Mouse (Mus musculus): Measurements from ENCODE around the gene Kif22.
"Not testable (repeated sequence)": the region's sequence is repeated elsewhere in the genome, so short reads cannot be mapped to it uniquely, and the experiment has no call there.

Kif22 gene

DNA sequence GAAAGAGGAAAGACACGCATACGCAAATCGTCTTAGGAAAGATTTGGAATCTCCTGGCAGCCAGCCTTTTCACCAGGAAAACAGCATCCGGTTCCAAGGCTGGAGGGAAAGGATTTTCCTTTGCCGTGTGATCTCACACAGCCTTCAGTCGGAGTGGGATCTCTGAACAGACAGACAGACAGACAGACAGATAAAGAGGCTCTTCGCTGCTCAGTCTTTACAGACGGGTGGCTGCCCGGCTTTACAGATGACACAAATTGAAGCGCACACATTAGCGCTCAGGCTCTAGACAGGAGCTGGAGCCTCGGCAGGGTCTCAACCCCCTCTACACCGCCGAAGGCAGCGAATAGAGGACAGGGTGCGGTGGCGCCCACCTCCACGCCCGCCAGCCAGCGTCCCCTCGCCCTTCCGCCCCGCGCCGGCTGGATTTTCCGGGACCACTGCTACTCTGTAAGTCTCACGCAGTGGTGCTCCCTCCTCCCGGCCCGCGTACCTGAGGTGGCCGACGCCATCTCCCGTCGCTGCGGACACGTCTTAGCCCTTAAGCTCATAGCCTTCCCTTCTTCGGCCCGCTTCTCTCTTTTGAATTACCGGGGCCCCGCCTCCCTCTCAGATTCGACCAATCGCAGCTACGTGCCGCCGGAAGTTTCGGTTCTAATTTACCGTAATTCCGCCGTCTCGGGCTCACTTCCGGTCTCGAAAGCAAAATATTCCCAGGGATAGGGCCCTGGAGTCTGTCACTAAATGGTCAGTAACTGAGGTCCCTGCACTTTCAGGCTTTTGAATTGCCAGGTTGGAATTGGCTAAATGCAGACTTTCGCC is at the start of gene Kif22:
Gene Kif22, minus strand, starts transcription at position 621 of the 822 bp plus-strand sequence.
- peak; percentile 82 to 87 for DNase-seq (ENCODE audit: low spot score in 2 of 2)

DNA sequence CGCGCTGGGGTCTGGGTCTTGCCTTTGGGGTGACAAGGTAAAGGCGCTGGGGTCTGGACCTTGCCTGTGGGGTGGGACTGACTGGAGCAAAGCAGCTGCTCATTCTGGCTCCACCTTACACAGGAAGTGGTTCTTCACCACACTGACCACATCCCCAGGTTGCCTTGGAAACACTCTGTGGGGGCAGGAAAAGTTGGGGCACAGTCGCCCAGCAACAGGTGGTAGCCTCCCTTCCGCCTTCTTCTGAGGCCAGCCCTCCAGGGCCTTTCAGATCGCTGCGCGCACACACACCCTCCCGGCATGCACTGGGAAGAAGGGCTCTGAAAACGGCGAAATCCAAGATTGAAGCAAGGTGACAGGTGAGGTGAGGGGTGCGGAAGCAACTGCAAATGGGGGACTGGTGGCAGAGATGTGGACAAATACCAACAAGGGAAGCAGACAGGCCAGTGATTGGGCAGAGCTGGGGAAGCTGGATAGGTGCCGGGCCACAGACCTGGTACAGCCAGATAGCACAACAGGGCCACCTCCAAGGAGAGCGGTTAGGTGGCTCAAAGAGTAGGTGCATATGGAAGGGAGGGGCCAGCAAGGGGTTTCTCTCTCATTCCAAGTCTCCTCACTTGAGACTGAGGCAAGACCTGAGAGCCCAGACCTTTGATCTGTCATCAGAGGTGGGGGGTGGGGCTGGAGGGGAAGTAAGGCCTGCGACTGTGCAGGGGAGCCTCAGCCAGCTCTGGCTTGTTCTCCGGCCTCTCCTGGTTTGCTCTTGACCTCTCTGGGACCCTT is 49.0 kb upstream of the Kif22 start, which contains the start of gene AI467606:
Gene AI467606, plus strand, starts transcription at position 246 of the 783 bp plus-strand sequence.
- DNase-seq (ENCODE audit: low spot score in 2 of 2): peak in 1 of 2 experiments; percentile 16

DNA sequence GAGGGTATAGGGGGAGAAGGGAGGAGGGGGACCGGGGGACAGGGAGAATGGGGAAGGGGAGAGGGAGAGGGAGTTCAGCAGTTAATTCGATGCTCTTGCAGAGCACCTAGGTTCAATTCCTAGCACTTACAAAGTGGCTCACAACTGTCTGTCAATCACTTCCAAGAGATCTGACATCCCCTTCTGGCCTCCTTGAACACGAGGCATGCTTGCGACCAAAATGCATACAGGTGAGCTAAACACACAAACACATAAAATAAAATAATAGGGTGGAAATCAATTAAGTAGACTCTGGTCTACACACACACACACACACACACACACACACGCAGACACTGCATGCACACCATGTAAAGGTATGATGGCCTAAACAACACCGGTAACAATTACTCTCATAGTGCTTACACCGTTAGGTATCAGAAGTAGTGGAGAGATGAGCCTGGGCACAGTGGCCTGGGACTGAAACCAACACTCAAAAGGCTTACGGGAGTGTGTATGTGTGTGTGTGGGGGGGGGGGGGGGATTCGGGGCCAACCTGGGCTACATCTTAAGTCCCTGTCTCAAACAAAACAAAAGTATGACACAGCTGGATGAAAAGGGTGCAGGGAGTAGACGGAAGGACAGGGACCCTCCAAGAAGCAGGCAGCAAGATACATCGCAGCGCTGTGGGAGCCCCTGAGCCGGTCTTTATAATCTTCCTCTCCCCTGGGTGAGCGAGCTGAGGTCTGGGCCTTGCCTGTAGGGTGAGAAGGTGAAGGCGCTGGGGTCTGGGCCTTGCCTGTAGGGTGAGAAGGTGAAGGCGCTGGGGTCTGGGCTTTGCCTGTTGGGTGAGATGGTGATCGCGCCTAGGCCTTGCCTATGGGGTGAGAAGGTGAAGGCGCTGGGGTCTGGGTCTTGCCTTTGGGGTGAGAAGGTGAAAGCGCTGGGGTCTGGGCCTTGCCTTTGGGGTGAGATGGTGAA is 48.2 kb upstream of the Kif22 start:
- no peak for DNase-seq (ENCODE audit: low spot score in 2 of 2)

DNA sequence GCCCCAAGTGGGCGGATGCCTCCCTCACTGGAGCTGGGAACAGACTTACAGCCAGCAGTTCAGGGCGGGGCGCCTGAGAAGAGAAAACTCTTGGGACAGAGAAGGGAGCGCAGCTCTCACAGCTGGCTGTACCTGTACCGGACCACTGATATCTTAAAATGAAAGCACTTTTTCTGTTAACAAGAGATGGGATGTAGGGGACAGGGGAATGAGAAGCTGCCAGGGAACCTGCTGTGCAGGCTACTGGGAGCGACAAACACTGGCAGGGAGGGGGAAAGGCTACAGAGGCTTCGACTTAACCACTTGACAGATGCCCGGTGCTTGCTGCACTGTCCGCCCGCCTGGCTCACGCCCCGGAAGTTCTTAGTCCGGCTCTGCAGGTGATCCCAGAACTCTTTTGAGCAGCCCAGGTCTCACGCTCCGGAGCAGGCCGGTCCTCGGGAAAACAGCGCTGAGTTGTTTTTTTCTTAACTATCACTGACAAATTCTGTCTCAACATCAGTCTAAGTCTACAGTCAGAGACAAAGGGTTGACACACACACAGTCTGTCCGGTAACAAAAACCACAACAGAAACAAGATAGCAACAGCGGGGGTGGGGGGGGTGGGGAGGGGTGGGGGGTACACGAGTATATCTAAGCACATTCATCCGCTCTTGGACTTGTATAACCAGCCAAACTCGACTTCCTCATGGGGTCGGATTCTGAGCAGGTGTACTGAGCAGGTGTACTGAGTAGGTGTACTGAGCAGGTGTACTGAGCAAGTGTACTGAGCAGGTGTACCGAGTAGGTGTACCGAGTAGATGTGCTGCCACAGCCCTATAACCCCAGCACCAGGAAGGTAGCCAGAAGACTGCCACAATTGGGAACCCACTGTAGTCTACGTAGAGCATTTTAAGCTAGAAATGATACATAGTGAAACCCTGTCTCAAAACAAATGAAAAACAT is 46.9 kb upstream of the Kif22 start:
- peak in 1 of 2 experiments; percentile 31 for DNase-seq (ENCODE audit: low spot score in 2 of 2)

- DNase-seq (ENCODE audit: low spot score in 2 of 2): no peak
Measured at GRCm38 (mm10) chr7:127088083-127088482, 45.8 kb upstream of the Kif22 start.

DNA sequence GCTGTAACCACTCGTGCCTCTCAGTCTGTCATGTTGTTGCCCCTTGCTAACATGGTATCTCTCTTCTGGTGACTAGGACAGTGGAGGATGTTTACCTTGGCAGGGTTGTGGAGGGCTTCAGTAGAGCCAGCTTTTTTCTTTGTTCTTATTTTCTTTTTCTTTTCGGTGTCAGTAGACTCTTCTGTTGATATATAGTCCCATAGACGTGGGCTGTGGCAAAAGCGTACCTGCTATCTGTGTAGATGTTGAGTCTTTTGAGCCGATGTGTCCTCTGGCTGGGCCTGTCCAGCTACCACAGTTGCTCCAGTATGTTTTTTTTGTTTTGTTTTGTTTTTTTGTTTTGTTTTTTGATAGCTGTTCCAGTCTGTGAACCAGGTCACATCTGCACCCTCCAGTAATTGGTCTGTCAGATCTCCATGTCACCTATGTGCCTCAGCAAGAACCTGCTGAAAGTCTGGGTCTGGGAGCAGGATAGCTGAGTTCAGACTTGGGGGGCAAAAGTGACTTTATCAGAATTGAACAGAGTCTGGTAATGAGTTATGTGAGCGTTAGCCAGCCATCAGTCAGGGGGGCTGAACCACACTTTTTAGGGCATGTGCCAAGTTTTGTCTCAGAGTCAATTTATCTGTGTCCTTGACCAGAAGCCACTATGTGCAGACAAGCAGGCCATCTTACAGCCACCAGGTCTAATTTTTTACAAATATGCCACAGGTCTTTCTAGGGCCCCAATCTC is 45.2 kb upstream of the Kif22 start, which contains the start of gene Zg16:
Gene Zg16, minus strand, starts transcription at position 51 of the 733 bp plus-strand sequence.
- DNase-seq (ENCODE audit: low spot score in 2 of 2): not testable (repeated sequence)

DNA sequence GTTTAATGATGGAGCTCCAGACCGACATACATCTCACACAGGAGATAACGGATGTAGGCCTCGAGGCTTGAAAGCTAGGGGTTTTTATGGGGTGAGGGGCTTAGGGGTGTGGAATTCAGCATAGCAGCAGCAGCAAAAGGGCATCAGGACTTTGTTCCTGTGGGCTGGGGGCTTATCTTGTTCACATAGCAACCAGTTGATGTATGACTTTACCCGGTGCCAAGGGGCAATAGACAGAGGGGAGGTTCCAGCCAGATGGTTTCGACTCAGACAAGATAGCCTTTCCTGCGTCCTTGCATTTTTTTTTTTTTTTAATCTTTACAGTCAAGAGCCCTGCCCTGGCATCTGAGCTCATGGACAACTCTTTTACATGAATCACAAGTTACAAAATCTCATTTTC is 43.5 kb upstream of the Kif22 start:
- not testable (repeated sequence) for DNase-seq (ENCODE audit: low spot score in 2 of 2)

GRCm38 (mm10) chr7:127084794-127085193 is 42.5 kb upstream of the Kif22 start:
- DNase-seq (ENCODE audit: low spot score in 2 of 2): no peak

- no peak for DNase-seq (ENCODE audit: low spot score in 2 of 2)
Measured at GRCm38 (mm10) chr7:127083689-127084088, 41.4 kb upstream of the Kif22 start.

DNA sequence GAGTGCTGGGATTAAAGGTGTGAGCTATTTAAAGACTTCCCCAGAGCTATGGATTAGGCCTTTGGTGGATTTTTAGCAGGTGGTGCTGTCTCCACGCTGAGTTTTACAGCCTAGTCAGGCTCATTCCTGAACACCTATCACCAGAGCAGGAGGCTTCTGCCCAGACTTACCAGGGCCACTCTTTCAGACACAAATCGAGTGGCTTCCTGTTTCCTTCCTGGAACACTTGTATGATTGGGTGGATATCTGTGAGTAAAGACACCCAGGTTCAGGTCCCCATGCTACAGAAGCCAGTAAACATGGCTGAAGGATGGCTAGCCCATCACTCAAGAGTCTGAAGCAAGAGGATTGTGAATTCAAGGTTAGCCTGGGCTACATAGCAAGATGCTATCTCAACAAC is 40.7 kb upstream of the Kif22 start:
- DNase-seq (ENCODE audit: low spot score in 2 of 2): no peak

DNA sequence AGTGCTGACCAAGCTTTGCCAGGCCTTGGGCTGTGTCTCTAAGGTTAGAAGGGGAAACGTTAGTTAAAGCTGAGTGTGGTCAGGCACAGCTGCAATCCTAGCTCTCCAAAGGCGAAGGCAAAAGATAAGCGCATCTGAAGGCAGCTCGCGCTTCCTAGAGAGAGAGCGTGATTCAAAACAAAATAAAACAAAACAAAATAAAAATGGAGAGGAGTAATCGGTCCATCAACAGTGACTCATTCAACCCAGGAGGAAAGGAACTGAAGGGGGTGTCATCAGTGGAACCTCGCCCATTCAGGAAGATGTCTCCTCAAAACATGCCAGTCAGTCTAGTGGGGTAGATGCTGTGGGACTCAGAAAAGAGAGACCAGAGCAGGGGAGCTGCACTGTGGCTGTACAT is 40.0 kb upstream of the Kif22 start:
- DNase-seq (ENCODE audit: low spot score in 2 of 2): no peak

GRCm38 (mm10) chr7:127080045-127080444 is 37.8 kb upstream of the Kif22 start:
- DNase-seq (ENCODE audit: low spot score in 2 of 2): no peak

DNA sequence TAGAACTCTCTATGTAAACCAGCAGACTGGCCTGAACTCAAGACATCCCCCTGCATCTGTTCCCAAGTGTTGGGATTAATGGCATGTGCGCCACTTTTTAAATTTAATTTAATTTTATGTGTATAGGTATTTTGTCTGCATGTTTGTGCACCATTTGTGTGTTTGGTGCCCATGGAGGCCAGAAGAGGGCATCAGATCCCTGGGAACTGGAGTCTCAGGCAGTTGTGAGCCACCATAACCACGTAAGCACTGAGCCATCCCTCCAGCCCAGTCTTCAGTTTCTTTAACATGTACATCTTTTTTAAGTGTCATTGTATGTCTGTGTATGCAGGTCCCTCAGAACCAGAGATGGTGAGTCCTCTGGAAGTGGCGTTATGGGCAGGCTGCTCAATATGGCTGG is 35.4 kb upstream of the Kif22 start:
- no peak for DNase-seq (ENCODE audit: low spot score in 2 of 2)

GRCm38 (mm10) chr7:127076188-127076587 is 33.9 kb upstream of the Kif22 start:
- no peak for DNase-seq (ENCODE audit: low spot score in 2 of 2)

DNA sequence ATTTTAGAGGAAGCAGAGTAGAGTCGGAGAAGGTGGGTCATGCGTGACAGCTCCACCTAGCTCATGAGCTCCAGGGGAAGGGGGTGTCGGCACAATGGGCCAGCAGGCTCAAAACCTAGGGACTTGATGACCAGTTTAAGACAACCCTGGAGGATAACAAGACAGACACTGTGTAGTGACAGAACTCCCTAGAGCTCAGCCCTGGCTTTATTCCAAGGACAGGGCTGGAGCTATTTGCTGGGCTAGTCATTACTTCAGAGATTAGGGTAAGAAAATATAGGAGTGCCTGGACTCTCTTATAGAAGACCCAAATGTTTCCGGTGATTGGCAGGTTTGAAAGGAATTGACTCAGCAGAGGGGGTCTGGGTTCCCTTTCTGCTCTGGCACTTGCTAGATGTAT is 30.9 kb upstream of the Kif22 start:
- no peak for DNase-seq (ENCODE audit: low spot score in 2 of 2)

GRCm38 (mm10) chr7:127070871-127071413 is 28.7 kb upstream of the Kif22 start:
- DNase-seq (ENCODE audit: low spot score in 2 of 2): no peak

DNA sequence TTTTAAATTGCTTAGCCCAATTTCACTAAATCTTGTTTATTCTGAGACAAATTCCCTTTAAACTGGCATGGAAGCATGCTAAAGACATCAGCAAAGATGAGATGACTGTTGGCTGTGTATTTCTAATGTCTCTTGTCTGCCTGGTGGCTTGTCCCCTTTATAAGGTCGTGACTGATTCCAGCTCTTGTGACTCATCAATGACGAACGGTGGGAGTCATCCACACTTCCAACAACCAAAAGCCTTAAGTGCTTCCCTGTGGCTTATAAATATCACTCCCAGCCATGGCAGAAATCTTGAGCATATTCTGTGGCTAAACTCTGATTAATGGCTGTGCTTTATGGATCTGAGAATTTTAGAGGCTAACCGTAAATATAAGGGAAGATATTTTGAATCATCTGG is 24.0 kb upstream of the Kif22 start:
- no peak for DNase-seq (ENCODE audit: low spot score in 2 of 2)

DNA sequence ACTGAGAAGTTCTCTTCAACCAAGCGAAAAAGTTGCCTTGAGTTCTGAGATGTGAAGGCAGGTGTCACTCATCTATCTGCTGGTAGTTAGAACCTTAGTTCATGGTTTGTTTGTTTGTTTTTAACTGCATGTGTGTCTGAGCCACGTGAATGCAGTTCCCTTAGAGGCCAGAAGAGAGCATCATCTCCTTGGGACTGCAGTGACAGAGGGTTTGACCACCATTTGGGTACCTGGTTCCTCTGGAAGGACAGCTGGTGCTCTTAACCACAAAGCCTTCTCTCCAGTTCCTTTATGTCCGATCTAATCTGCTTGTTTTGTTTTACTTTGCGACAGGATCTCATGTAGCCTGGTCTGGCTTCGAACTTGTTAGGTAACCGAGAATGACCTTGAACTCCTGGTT is 23.3 kb upstream of the Kif22 start:
- no peak for DNase-seq (ENCODE audit: low spot score in 2 of 2)

- no peak for DNase-seq (ENCODE audit: low spot score in 2 of 2)
Measured at GRCm38 (mm10) chr7:127055026-127055585, 12.8 kb upstream of the Kif22 start.

Measured in urinary bladder, adult 18-20 months (tissue).